Mouse (Mus musculus) midbrain, embryonic 12.5 days (tissue): ENCODE measurements at regions not wholly inside any gene's neighbourhood (a gene's known extent, or its start where the extent isn't known, plus 50 kb on each side); places are given as distances from the start of the nearest gene placed in this dataset.

Source experiments
- ATAC-seq: fragments of 200-750 bp; cut with Nextera tagmentation; 2 replicates; pipeline ENCODE4 v1.8.0; 2017; ENCODE audit warnings: low read depth, moderate TSS enrichment, moderate library complexity; ENCODE audit not compliant: low FRiP score
- H3K27ac ChIP-seq: fragments of 300-500 bp; sonication (generic); replicated peaks from 2 replicates; pipeline ENCODE4 v1.5.1; 2016; ENCODE audit warnings: mild to moderate bottlenecking
- H3K27me3 ChIP-seq: fragments of 300-500 bp; sonication (generic); 2 replicates; pipeline ENCODE4 v1.6.1; 2016; ENCODE audit warnings: mild to moderate bottlenecking
- H3K36me3 ChIP-seq: fragments of 300-500 bp; sonication (generic); 2 replicates; pipeline ENCODE4 v1.6.1; 2016
- H3K4me1 ChIP-seq: fragments of 300-500 bp; sonication (generic); 2 replicates; pipeline ENCODE4 v1.6.1; 2016
- H3K4me2 ChIP-seq: fragments of 300-500 bp; sonication (generic); replicated peaks from 2 replicates; pipeline ENCODE4 v1.6.1; 2016; ENCODE audit warnings: mild to moderate bottlenecking, moderate library complexity
- H3K4me3 ChIP-seq: fragments of 300-500 bp; sonication (generic); 2 replicates; pipeline ENCODE4 v1.5.1; 2016; ENCODE audit warnings: mild to moderate bottlenecking
- H3K9ac ChIP-seq: fragments of 300-500 bp; sonication (generic); replicated peaks from 2 replicates; pipeline ENCODE4 v1.6.1; 2016; ENCODE audit warnings: mild to moderate bottlenecking, moderate library complexity
- H3K9me3 ChIP-seq: fragments of 300-500 bp; sonication (generic); 2 replicates; pipeline ENCODE4 v1.6.1; 2016; ENCODE audit warnings: mild to moderate bottlenecking
- WGBS: fragments of 180-500 bp; shearing (Covaris S2); methylation state at CpG from one replicate; pipeline ENCODE4 v1.1.7; 2016; 5-methylcytosine and 5-hydroxymethylcytosine counted together

- H3K4me3 ChIP-seq = no peak overlapping the region
- no peak overlapping the region for H3K9ac ChIP-seq
- no peak overlapping the region for H3K4me2 ChIP-seq
- no peak for ATAC-seq
- no peaks in the 10 kb centered on the region for H3K9me3 ChIP-seq
- H3K27me3 ChIP-seq = no peaks in the 10 kb centered on the region
- H3K27ac ChIP-seq = no peak overlapping the region
- H3K36me3 ChIP-seq = no peaks in the 10 kb centered on the region
- H3K4me1 ChIP-seq = no peaks in the 10 kb centered on the region
- WGBS = 79% methylated on average over 3 of the region's 3 CpGs
Measured at GRCm38 (mm10) chr5:80766591-80766990, 253.3 kb upstream of the Adgrl3 start.

- no peak for ATAC-seq
- no peak overlapping the region for H3K4me3 ChIP-seq
- no peaks in the 10 kb centered on the region for H3K27me3 ChIP-seq
- H3K4me2 ChIP-seq = no peak overlapping the region
- no peaks in the 10 kb centered on the region for H3K9me3 ChIP-seq
- no peak overlapping the region for H3K9ac ChIP-seq
- H3K27ac ChIP-seq = no peak overlapping the region
- H3K36me3 ChIP-seq = no peaks in the 10 kb centered on the region
- 91% methylated on average over 4 of the region's 4 CpGs for WGBS
- H3K4me1 ChIP-seq = no peaks in the 10 kb centered on the region
Measured at GRCm38 (mm10) chr5:80783892-80784291, 236.0 kb upstream of the Adgrl3 start.

GRCm38 (mm10) chr5:80784746-80785145 lies 235.2 kb upstream of the Adgrl3 start:
- no peak overlapping the region for H3K4me2 ChIP-seq
- no peaks in the 10 kb centered on the region for H3K36me3 ChIP-seq
- H3K27me3 ChIP-seq = no peaks in the 10 kb centered on the region
- H3K9ac ChIP-seq = no peak overlapping the region
- H3K4me3 ChIP-seq = no peak overlapping the region
- H3K9me3 ChIP-seq = no peaks in the 10 kb centered on the region
- no peak for ATAC-seq
- H3K4me1 ChIP-seq = no peaks in the 10 kb centered on the region
- no peak overlapping the region for H3K27ac ChIP-seq
- WGBS = 84% methylated on average over 6 of the region's 6 CpGs

GRCm38 (mm10) chr5:80791658-80792057 lies 228.3 kb upstream of the Adgrl3 start:
- WGBS = 90% methylated on average over 1 of the region's 1 CpGs
- no peak overlapping the region for H3K9ac ChIP-seq
- no peaks in the 10 kb centered on the region for H3K36me3 ChIP-seq
- H3K4me2 ChIP-seq = no peak overlapping the region
- no peak overlapping the region for H3K4me3 ChIP-seq
- no peaks in the 10 kb centered on the region for H3K4me1 ChIP-seq
- no peak overlapping the region for H3K27ac ChIP-seq
- H3K9me3 ChIP-seq = no peaks in the 10 kb centered on the region
- ATAC-seq = no peak
- no peaks in the 10 kb centered on the region for H3K27me3 ChIP-seq

GRCm38 (mm10) chr5:80799777-80800176 lies 220.2 kb upstream of the Adgrl3 start:
- Histone ChIP-seq H3K9me3 (no peaks in the 10 kb centered on the region), H3K4me3 (no peak overlapping the region), H3K4me2 (no peak overlapping the region), H3K27me3 (no peaks in the 10 kb centered on the region), H3K4me1 (no peaks in the 10 kb centered on the region), H3K27ac (no peak overlapping the region), H3K36me3 (no peaks in the 10 kb centered on the region), H3K9ac (no peak overlapping the region)
- no peak for ATAC-seq

- no peak overlapping the region for H3K9ac ChIP-seq
Measured at GRCm38 (mm10) chr5:80812917-80813316, 207.0 kb upstream of the Adgrl3 start.

GRCm38 (mm10) chr5:80819208-80819607 lies 200.7 kb upstream of the Adgrl3 start:
- Histone ChIP-seq H3K4me1 (no peaks in the 10 kb centered on the region), H3K27me3 (no peaks in the 10 kb centered on the region), H3K4me2 (no peak overlapping the region), H3K9ac (no peak overlapping the region), H3K36me3 (no peaks in the 10 kb centered on the region), H3K9me3 (no peaks in the 10 kb centered on the region), H3K4me3 (no peak overlapping the region), H3K27ac (no peak overlapping the region)
- ATAC-seq = no peak

More at GRCm38 (mm10) chr5:80812917-80813316, 207.0 kb upstream of the Adgrl3 start:
- no peak overlapping the region for H3K4me3 ChIP-seq
- no peak overlapping the region for H3K4me2 ChIP-seq
- no peaks in the 10 kb centered on the region for H3K27me3 ChIP-seq
- no peak overlapping the region for H3K27ac ChIP-seq
- no peaks in the 10 kb centered on the region for H3K9me3 ChIP-seq
- ATAC-seq = no peak
- H3K36me3 ChIP-seq = no peaks in the 10 kb centered on the region
- WGBS = 95% methylated on average over 2 of the region's 2 CpGs
- no peaks in the 10 kb centered on the region for H3K4me1 ChIP-seq

- no peak for ATAC-seq
- H3K4me3 ChIP-seq = no peak overlapping the region
- no peak overlapping the region for H3K4me2 ChIP-seq
- WGBS = 71% methylated on average over 1 of the region's 1 CpGs
- no peaks in the 10 kb centered on the region for H3K36me3 ChIP-seq
- H3K27ac ChIP-seq = no peak overlapping the region
- no peaks in the 10 kb centered on the region for H3K9me3 ChIP-seq
- no peaks in the 10 kb centered on the region for H3K27me3 ChIP-seq
- H3K9ac ChIP-seq = no peak overlapping the region
- no peaks in the 10 kb centered on the region for H3K4me1 ChIP-seq
Measured at GRCm38 (mm10) chr5:80842531-80842930, 177.4 kb upstream of the Adgrl3 start.

- H3K27ac ChIP-seq = no peak overlapping the region
- H3K27me3 ChIP-seq = no peaks in the 10 kb centered on the region
- no peak for ATAC-seq
- WGBS = 75% methylated on average over 5 of the region's 5 CpGs
- H3K4me3 ChIP-seq = no peak overlapping the region
- no peaks in the 10 kb centered on the region for H3K4me1 ChIP-seq
- H3K4me2 ChIP-seq = no peak overlapping the region
- H3K9ac ChIP-seq = no peak overlapping the region
- H3K9me3 ChIP-seq = no peaks in the 10 kb centered on the region
- H3K36me3 ChIP-seq = no peaks in the 10 kb centered on the region
Measured at GRCm38 (mm10) chr5:80855034-80855433, 164.9 kb upstream of the Adgrl3 start.

- no peak overlapping the region for H3K27ac ChIP-seq
- H3K9ac ChIP-seq = no peak overlapping the region
- no peak overlapping the region for H3K4me2 ChIP-seq
- WGBS = 95% methylated on average over 2 of the region's 2 CpGs
- no peaks in the 10 kb centered on the region for H3K9me3 ChIP-seq
- H3K4me3 ChIP-seq = no peak overlapping the region
- ATAC-seq = no peak
- no peaks in the 10 kb centered on the region for H3K27me3 ChIP-seq
- no peaks in the 10 kb centered on the region for H3K36me3 ChIP-seq
- no peaks in the 10 kb centered on the region for H3K4me1 ChIP-seq
Measured at GRCm38 (mm10) chr5:80876600-80876999, 143.3 kb upstream of the Adgrl3 start.

GRCm38 (mm10) chr5:80898230-80898629 lies 121.7 kb upstream of the Adgrl3 start:
- Histone ChIP-seq H3K9ac (no peak overlapping the region), H3K4me1 (no peaks in the 10 kb centered on the region), H3K9me3 (no peaks in the 10 kb centered on the region), H3K27me3 (no peaks in the 10 kb centered on the region), H3K4me3 (no peak overlapping the region), H3K4me2 (no peak overlapping the region), H3K36me3 (no peaks in the 10 kb centered on the region), H3K27ac (no peak overlapping the region)
- WGBS = 48% methylated on average over 5 of the region's 5 CpGs
- no peak for ATAC-seq

GRCm38 (mm10) chr5:80908771-80909170 lies 111.2 kb upstream of the Adgrl3 start:
- Histone ChIP-seq H3K4me3 (no peak overlapping the region), H3K27me3 (no peaks in the 10 kb centered on the region), H3K9ac (no peak overlapping the region), H3K27ac (no peak overlapping the region), H3K36me3 (no peaks in the 10 kb centered on the region), H3K4me1 (no peaks in the 10 kb centered on the region), H3K4me2 (no peak overlapping the region), H3K9me3 (no peaks in the 10 kb centered on the region)
- no peak for ATAC-seq
- WGBS = 82% methylated on average over 6 of the region's 6 CpGs

- WGBS = 94% methylated on average over 3 of the region's 3 CpGs
Measured at GRCm38 (mm10) chr5:80938791-80939190, 81.1 kb upstream of the Adgrl3 start.

More at GRCm38 (mm10) chr5:80938791-80939190, 81.1 kb upstream of the Adgrl3 start:
- no peak for ATAC-seq
- no peak overlapping the region for H3K9ac ChIP-seq
- no peaks in the 10 kb centered on the region for H3K27me3 ChIP-seq
- no peak overlapping the region for H3K27ac ChIP-seq
- H3K4me1 ChIP-seq = no peaks in the 10 kb centered on the region
- no peaks in the 10 kb centered on the region for H3K9me3 ChIP-seq
- H3K4me3 ChIP-seq = no peak overlapping the region
- H3K36me3 ChIP-seq = no peaks in the 10 kb centered on the region
- H3K4me2 ChIP-seq = no peak overlapping the region
